Mouse (Mus musculus): ENCODE results near the gene Gm20388. TPM values are rescaled to one million over a fixed set of nuclear protein-coding genes. Genes with fewer than 3 reads are reported as not detected.

Gene Gm20388
- polyA plus RNA-seq, 1 experiment from 2014 or later: 5.5 TPM

DNA sequence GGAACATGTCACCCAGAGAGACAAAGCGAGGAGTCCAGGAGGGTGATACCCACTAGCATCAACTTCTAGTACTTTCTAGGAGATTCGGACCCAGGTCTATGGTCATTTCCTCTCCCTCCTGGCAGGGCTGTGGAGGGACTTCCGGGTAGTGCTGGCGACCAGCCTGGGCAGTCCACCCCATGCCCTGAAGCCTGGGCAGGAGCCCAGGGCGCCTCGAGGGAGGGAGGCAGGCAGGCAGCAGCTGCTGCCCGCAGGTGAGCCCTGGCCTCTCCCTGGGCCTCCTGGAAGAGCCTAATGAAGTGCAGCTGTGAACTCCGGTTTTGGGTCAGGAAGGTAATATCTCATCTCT is 505.5 kb downstream of the Gm20388 start:
- peaks cover 88% of the 10 kb centered on the region for H3K27me3 ChIP-seq (ENCODE audit: poor library complexity, severe bottlenecking)

DNA sequence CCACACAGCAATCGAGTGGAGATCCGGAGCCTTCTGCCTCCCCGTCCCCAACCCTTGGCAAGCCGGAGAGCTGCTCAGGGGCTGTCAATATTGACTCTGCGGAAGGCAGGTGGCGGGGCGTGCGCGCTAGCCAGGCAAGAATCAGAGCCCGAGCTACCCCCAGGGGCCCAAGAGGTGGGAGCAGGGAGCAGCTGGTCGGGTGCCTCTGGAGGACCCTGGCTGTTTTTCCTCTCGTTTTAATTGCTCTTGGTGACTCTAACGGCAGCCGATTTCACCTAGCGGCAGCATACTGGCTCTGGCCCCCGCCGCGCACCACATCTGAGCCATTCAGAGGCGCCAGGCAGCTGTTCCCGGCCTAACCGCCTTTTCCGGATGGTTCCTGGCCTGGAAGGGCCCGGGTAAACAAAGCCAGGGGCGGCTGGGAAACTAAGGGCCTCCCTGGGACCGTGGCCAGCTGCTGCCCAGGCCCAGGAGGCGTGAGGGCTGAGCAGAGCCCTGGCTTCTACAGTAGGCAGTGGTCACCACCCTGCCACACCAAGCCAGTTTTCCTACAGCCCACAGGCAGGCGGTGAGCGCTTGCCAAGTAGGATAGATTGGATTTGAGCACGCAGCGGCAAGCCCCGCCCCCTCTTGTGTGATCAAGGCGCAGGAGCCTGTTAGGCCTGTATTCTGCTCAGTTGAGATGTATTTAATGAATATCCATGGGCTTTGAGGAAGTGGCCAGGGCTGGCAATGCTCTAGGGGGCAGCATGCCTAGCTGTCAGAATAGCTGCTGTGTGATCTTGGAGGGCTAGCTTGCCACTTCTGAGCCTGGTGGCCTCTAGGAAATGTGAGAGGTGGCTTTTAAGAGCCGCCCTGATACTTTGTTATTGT is 506.1 kb downstream of the Gm20388 start:
- Histone ChIP-seq H3K4me1 (peaks cover 100% of the 10 kb centered on the region), H3K36me3 (replicated peaks) (no peaks in the 10 kb centered on the region), H3K27me3 (ENCODE audit: poor library complexity, severe bottlenecking) (peaks cover 88% of the 10 kb centered on the region), H3K9me3 (no peaks in the 10 kb centered on the region), H3K4me3 (peak overlapping the region; percentile 37), H3K27ac (peak overlapping the region; percentile 92)
- WGBS: 5% methylated on average over 33 of the region's 33 CpGs
- DNase-seq (ENCODE audit: extremely low spot score, low spot score): peak; percentile 81

More for the DNA sequence above, 505.5 kb downstream of the Gm20388 start:
- 52% methylated on average over 8 of the region's 8 CpGs for WGBS
- DNase-seq (ENCODE audit: extremely low spot score, low spot score): no peak
- Histone ChIP-seq H3K36me3 (replicated peaks) (no peaks in the 10 kb centered on the region), H3K27ac (peak overlapping the region; percentile 92), H3K9me3 (no peaks in the 10 kb centered on the region), H3K4me1 (peaks cover 100% of the 10 kb centered on the region), H3K4me3 (peak overlapping the region; percentile 37)

- H3K36me3 ChIP-seq (replicated peaks): no peaks in the 10 kb centered on the region
- no peak for DNase-seq (ENCODE audit: extremely low spot score, low spot score)
- H3K9me3 ChIP-seq: no peaks in the 10 kb centered on the region
- peaks cover 100% of the 10 kb centered on the region for H3K4me1 ChIP-seq
- no peak overlapping the region for H3K4me3 ChIP-seq
- H3K27ac ChIP-seq: peak overlapping the region; percentile 92
- peaks cover 84% of the 10 kb centered on the region for H3K27me3 ChIP-seq (ENCODE audit: poor library complexity, severe bottlenecking)
- 74% methylated on average over 5 of the region's 5 CpGs for WGBS
Measured at GRCm38 (mm10) chr8:120418188-120418587, 507.5 kb downstream of the Gm20388 start.

DNA sequence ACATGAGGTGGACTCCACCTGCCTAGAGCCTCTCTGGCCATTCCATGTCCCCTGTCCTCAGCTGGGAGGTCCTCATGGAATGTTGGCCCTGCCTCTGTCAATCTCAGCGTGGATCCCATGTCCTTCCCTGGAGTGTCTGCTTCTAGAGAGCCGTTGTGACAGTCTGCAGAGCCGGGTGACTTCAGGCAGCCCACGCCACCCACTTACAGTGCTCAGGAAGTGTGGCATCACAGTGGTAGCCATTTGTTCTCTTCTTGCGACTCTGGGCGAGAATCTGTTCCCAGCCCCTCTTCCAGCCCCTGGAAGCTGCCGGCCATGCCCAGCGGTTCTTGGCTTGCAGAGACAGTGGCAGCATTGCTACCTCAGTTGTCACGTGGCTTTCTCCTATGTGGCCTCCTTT is 509.0 kb downstream of the Gm20388 start:
- no peaks in the 10 kb centered on the region for H3K36me3 ChIP-seq (replicated peaks)
- H3K27ac ChIP-seq: peak overlapping the region; percentile 92
- H3K4me1 ChIP-seq: peaks cover 100% of the 10 kb centered on the region
- peaks cover 83% of the 10 kb centered on the region for H3K27me3 ChIP-seq (ENCODE audit: poor library complexity, severe bottlenecking)
- no peak overlapping the region for H3K4me3 ChIP-seq
- no peaks in the 10 kb centered on the region for H3K9me3 ChIP-seq
- no peak for DNase-seq (ENCODE audit: extremely low spot score, low spot score)
- 79% methylated on average over 9 of the region's 9 CpGs for WGBS

GRCm38 (mm10) chr8:120420226-120420625 is 509.6 kb downstream of the Gm20388 start:
- DNase-seq (ENCODE audit: extremely low spot score, low spot score): no peak
- H3K9me3 ChIP-seq: no peaks in the 10 kb centered on the region
- H3K4me3 ChIP-seq: no peak overlapping the region
- peak overlapping the region; percentile 92 for H3K27ac ChIP-seq
- H3K4me1 ChIP-seq: peaks cover 100% of the 10 kb centered on the region
- H3K27me3 ChIP-seq (ENCODE audit: poor library complexity, severe bottlenecking): peaks cover 78% of the 10 kb centered on the region
- 81% methylated on average over 5 of the region's 5 CpGs for WGBS
- no peaks in the 10 kb centered on the region for H3K36me3 ChIP-seq (replicated peaks)

DNA sequence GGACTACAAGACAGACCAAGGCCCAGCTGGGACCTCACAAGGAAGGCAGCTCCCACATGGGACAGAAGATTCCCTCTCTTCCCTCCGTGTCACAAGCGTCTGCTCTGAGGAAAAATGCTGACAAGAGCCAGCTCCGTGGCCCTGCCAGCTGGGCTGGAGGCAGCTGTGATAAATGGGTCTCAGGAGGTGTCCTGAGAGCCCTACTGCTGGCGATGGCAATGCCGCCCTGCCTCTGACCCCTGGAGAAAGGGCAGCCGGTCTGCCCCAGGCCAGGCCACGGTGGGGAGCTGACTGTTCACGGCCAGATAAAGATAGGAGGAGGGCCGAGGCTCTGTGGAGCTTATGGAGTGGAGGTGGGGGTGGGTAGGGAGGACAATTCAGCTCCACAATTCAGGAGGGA is 511.0 kb downstream of the Gm20388 start:
- WGBS: 7% methylated on average over 9 of the region's 9 CpGs
- peaks cover 68% of the 10 kb centered on the region for H3K27me3 ChIP-seq (ENCODE audit: poor library complexity, severe bottlenecking)
- H3K4me3 ChIP-seq: no peak overlapping the region

DNA sequence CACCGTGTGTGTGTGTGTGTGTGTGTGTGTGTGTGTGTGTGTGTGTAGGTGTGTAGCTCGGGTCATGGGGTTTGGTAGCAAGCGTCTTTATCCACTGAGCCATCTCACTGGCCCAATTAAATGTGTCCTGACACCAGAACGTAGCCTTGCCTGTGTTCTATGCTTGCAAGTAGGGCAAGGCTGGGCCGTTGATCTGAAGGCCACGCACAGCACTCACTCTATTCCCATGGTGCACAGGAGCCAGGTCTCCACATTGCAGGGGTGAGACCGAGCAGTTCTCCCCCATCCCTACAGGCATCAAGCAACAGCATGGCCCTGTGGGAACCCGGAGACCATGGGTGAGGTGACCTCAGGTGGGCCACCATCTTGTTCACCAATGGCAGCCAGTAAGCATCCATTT is 511.6 kb downstream of the Gm20388 start:
- Histone ChIP-seq H3K4me3 (no peak overlapping the region), H3K4me1 (peaks cover 100% of the 10 kb centered on the region), H3K9me3 (no peaks in the 10 kb centered on the region), H3K27ac (peak overlapping the region; percentile 92), H3K36me3 (replicated peaks) (no peaks in the 10 kb centered on the region), H3K27me3 (ENCODE audit: poor library complexity, severe bottlenecking) (peaks cover 68% of the 10 kb centered on the region)
- no peak for DNase-seq (ENCODE audit: extremely low spot score, low spot score)
- 86% methylated on average over 8 of the region's 8 CpGs for WGBS

More for the DNA sequence above, 511.0 kb downstream of the Gm20388 start:
- H3K9me3 ChIP-seq: no peaks in the 10 kb centered on the region
- H3K36me3 ChIP-seq (replicated peaks): no peaks in the 10 kb centered on the region
- H3K27ac ChIP-seq: peak overlapping the region; percentile 92
- DNase-seq (ENCODE audit: extremely low spot score, low spot score): no peak
- H3K4me1 ChIP-seq: peaks cover 100% of the 10 kb centered on the region

GRCm38 (mm10) chr8:120423576-120423975 is 512.9 kb downstream of the Gm20388 start:
- 29% methylated on average over 7 of the region's 7 CpGs for WGBS
- peaks cover 60% of the 10 kb centered on the region for H3K27me3 ChIP-seq (ENCODE audit: poor library complexity, severe bottlenecking)
- H3K4me1 ChIP-seq: peaks cover 100% of the 10 kb centered on the region
- H3K9me3 ChIP-seq: no peaks in the 10 kb centered on the region
- H3K27ac ChIP-seq: peak overlapping the region; percentile 92
- DNase-seq (ENCODE audit: extremely low spot score, low spot score): no peak
- H3K4me3 ChIP-seq: no peak overlapping the region
- no peaks in the 10 kb centered on the region for H3K36me3 ChIP-seq (replicated peaks)

- H3K4me3 ChIP-seq: peak overlapping the region; percentile 33
- peaks cover 47% of the 10 kb centered on the region for H3K27me3 ChIP-seq (ENCODE audit: poor library complexity, severe bottlenecking)
- no peaks in the 10 kb centered on the region for H3K9me3 ChIP-seq
- H3K27ac ChIP-seq: peak overlapping the region; percentile 92
- DNase-seq (ENCODE audit: extremely low spot score, low spot score): no peak
- no peaks in the 10 kb centered on the region for H3K36me3 ChIP-seq (replicated peaks)
- WGBS: 21% methylated on average over 4 of the region's 4 CpGs
- H3K4me1 ChIP-seq: peaks cover 94% of the 10 kb centered on the region
Measured at GRCm38 (mm10) chr8:120424829-120425198, 514.2 kb downstream of the Gm20388 start.

DNA sequence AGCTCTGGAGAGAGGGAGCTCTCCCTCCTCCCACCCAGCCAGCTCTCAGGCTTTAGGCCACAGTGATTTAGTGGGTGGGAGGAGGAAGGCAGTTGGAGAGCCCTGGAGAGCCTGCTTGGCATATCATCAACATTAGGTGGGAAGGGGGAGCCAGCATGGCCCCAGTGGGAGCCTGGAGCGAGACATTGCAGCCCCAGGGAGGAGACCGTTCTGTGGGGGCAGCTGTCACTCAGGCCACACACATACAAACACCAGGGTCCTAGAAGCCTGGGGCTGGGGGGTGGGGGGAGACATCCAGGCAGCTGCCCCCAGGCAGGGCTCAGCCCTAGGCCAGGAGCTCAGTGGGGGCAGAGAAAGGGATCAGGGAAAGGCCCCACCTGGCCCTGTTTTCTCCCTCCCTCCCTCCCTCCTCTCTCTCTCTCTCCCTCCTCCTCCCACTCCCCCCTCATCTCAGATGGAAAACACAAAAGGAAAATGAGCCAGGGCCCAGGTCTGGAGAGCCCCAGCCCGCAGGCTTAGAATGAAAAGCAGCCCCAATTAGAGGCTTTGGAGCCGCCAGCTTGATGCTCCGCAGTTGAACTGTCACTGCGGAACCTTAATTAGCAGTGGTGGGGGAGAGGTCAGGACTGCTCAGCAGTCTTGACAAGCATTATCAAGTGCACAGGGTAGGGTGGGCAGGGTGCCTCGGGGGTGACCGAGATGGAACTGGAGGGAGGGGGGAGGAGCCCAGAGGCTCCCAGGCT is 514.7 kb downstream of the Gm20388 start:
- no peaks in the 10 kb centered on the region for H3K36me3 ChIP-seq (replicated peaks)
- peaks cover 45% of the 10 kb centered on the region for H3K27me3 ChIP-seq (ENCODE audit: poor library complexity, severe bottlenecking)
- H3K4me3 ChIP-seq: peak overlapping the region; percentile 33
- DNase-seq (ENCODE audit: extremely low spot score, low spot score): peak; percentile 80
- H3K4me1 ChIP-seq: peaks cover 92% of the 10 kb centered on the region
- peak overlapping the region; percentile 92 for H3K27ac ChIP-seq
- WGBS: 4% methylated on average over 8 of the region's 8 CpGs
- no peaks in the 10 kb centered on the region for H3K9me3 ChIP-seq

- H3K4me1 ChIP-seq: peaks cover 92% of the 10 kb centered on the region
- H3K27me3 ChIP-seq (ENCODE audit: poor library complexity, severe bottlenecking): peaks cover 45% of the 10 kb centered on the region
- H3K36me3 ChIP-seq (replicated peaks): no peaks in the 10 kb centered on the region
- H3K4me3 ChIP-seq: peak overlapping the region; percentile 33
- DNase-seq (ENCODE audit: extremely low spot score, low spot score): no peak
- H3K9me3 ChIP-seq: no peaks in the 10 kb centered on the region
- H3K27ac ChIP-seq: peak overlapping the region; percentile 92
- WGBS: 36% methylated on average over 1 of the region's 1 CpGs
Measured at GRCm38 (mm10) chr8:120426105-120426504, 515.5 kb downstream of the Gm20388 start.

- DNase-seq (ENCODE audit: extremely low spot score, low spot score): no peak
- Histone ChIP-seq H3K4me1 (peaks cover 88% of the 10 kb centered on the region), H3K9me3 (no peaks in the 10 kb centered on the region), H3K36me3 (replicated peaks) (no peaks in the 10 kb centered on the region), H3K27me3 (ENCODE audit: poor library complexity, severe bottlenecking) (peaks cover 40% of the 10 kb centered on the region), H3K4me3 (peak overlapping the region; percentile 16), H3K27ac (peak overlapping the region; percentile 92)
- 21% methylated on average over 20 of the region's 20 CpGs for WGBS
Measured at GRCm38 (mm10) chr8:120426622-120427385, 516.2 kb downstream of the Gm20388 start.
